Mouse (Mus musculus): ENCODE results near the gene Rnf11. TPM values are rescaled to one million over a fixed set of nuclear protein-coding genes. Genes with fewer than 3 reads are reported as not detected.

Gene Rnf11
- polyA plus RNA-seq, 1 experiment: 204 TPM

GRCm38 (mm10) chr4:109467687-109468086 lies 16.8 kb downstream of the Rnf11 start:
- Histone ChIP-seq H3K4me3 (ENCODE audit: insufficient read depth, low read depth, low read length) (no peak overlapping the region), H3K27ac (replicated peaks; ENCODE audit: low read depth, low read length) (no peak overlapping the region), H3K4me1 (ENCODE audit: control insufficient read depth, insufficient read depth, insufficient read length, low read length) (no peaks in the 10 kb centered on the region; the same call in none of the 2 replicates)

DNA sequence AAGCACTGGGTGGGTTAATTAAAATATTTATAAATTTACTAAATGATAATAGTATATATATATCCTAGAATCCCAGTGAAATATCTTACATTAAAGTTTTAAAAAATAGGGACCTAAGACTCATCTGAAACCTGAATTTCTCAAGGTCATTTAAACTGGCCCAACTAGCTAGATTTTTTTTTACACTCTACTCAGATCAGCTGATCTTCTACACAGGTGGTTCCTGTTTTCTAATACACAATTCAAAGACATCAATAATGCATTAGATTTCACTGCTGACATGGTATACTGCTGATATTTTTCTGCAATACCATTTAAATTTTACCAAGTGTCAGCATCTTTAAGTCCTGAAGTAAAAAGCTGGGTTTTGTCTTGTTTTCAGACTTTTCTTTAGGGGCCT lies 20.6 kb downstream of the Rnf11 start:
- H3K4me3 ChIP-seq (ENCODE audit: insufficient read depth, low read depth, low read length): no peak overlapping the region
- H3K27ac ChIP-seq (replicated peaks; ENCODE audit: low read depth, low read length): no peak overlapping the region
- H3K4me1 ChIP-seq (ENCODE audit: control insufficient read depth, insufficient read depth, insufficient read length, low read length): no peaks in the 10 kb centered on the region; the same call in 1 of the 2 replicates

DNA sequence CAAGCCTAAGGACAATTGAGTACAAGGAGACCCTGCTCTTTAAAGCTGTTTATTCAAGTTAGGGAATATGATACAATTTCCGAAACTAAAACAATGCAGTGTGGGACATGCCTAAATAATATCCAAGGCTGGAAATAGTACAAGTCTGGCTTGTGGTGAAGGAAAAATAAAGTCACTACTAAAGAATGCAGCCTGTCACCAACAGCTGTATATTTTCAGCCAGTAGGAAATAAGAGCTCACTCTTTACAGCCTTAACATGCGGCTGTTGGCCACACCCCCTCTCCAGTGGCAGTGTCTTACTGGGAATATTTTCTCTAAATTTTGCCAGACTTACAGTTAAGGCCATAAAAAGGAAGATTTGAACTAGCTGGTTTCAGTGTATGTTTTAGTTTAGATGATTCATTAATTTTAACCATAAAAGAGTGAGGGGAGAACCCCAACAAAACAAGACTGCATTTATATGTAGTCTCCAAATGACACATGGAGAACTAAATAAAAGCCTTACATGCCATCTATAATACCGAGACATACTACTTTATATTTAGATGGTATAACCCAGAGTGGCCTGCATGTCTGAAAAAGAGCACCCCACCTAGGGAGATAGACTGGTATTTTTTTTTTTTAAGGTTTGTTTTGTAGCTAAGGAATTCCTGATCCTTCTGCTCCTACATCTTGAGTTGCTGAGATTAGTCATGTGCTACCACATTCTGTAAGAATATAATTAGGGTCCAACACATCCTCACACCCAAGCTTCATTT lies 23.9 kb downstream of the Rnf11 start:
- Histone ChIP-seq H3K4me1 (ENCODE audit: control insufficient read depth, insufficient read depth, insufficient read length, low read length) (no peaks in the 10 kb centered on the region; the same call in 1 of the 2 replicates), H3K27ac (replicated peaks; ENCODE audit: low read depth, low read length) (peak overlapping the region; percentile 84), H3K4me3 (ENCODE audit: insufficient read depth, low read depth, low read length) (no peak overlapping the region)

GRCm38 (mm10) chr4:109456821-109457220 lies 27.7 kb downstream of the Rnf11 start:
- Histone ChIP-seq H3K27ac (replicated peaks; ENCODE audit: low read depth, low read length) (no peak overlapping the region), H3K4me1 (ENCODE audit: control insufficient read depth, insufficient read depth, insufficient read length, low read length) (no peaks in the 10 kb centered on the region; the same call in 1 of the 2 replicates), H3K4me3 (ENCODE audit: insufficient read depth, low read depth, low read length) (no peak overlapping the region)

DNA sequence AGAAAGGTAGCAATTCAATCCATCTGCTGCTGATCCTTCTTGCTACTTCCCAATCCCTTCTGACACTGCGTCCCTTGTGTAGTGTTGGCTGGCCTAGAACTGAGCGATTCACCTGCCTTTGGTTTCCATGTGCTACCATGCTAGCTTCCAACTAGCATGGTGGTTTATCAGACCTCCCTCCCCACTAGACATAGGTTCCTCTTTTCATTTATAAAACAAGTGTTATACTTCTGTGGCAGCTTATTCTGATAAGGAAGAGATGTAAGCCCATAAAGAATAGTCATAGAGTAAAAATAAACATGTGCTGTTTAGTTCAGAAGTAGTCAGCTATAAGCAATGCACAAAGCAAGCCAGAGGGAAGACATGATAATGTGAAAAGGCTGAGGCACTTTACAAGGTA lies 36.0 kb downstream of the Rnf11 start:
- H3K4me1 ChIP-seq (ENCODE audit: control insufficient read depth, insufficient read depth, insufficient read length, low read length): no peaks in the 10 kb centered on the region
- H3K4me3 ChIP-seq (ENCODE audit: insufficient read depth, low read depth, low read length): no peak overlapping the region
- no peak overlapping the region for H3K27ac ChIP-seq (replicated peaks; ENCODE audit: low read depth, low read length)

- no peak overlapping the region for H3K4me3 ChIP-seq (ENCODE audit: insufficient read depth, low read depth, low read length)
- no peak overlapping the region for H3K27ac ChIP-seq (replicated peaks; ENCODE audit: low read depth, low read length)
- H3K4me1 ChIP-seq (ENCODE audit: control insufficient read depth, insufficient read depth, insufficient read length, low read length): 0 out of 2 replicates have a peak, but pooled peaks cover 3% of the 10 kb centered on the region
Observed at GRCm38 (mm10) chr4:109445956-109446355, 38.6 kb downstream of the Rnf11 start.

- no peak overlapping the region for H3K4me3 ChIP-seq (ENCODE audit: insufficient read depth, low read depth, low read length)
- H3K27ac ChIP-seq (replicated peaks; ENCODE audit: low read depth, low read length): no peak overlapping the region
- H3K4me1 ChIP-seq (ENCODE audit: control insufficient read depth, insufficient read depth, insufficient read length, low read length): 0 out of 2 replicates have a peak, but pooled peaks cover 3% of the 10 kb centered on the region
Observed at GRCm38 (mm10) chr4:109445397-109445796, 39.1 kb downstream of the Rnf11 start.

- H3K4me3 ChIP-seq (ENCODE audit: insufficient read depth, low read depth, low read length): no peak overlapping the region
- H3K27ac ChIP-seq (replicated peaks; ENCODE audit: low read depth, low read length): no peak overlapping the region
- 0 out of 2 replicates have a peak, but pooled peaks cover 3% of the 10 kb centered on the region for H3K4me1 ChIP-seq (ENCODE audit: control insufficient read depth, insufficient read depth, insufficient read length, low read length)
Observed at GRCm38 (mm10) chr4:109444951-109445350, 39.6 kb downstream of the Rnf11 start.

DNA sequence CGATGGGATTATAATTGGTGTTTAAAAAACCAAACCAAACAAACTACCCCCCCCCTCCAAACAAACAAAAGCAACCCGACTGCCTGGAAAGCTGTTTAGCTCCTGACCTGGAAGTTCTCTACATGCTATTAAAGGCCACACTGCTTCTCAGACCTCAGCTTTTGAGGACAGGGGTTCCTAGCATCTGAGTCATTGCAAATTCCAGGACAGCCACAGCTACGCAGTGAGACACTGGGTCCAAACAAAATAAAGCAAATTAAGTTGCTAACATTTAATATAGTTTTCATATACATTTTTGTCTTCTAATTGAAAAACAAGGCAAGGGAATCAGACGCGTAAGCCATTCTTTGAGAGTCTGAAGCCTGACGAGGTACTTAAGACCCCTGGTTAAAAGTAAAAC lies 40.1 kb downstream of the Rnf11 start:
- no peak overlapping the region for H3K27ac ChIP-seq (replicated peaks; ENCODE audit: low read depth, low read length)
- H3K4me3 ChIP-seq (ENCODE audit: insufficient read depth, low read depth, low read length): no peak overlapping the region
- H3K4me1 ChIP-seq (ENCODE audit: control insufficient read depth, insufficient read depth, insufficient read length, low read length): 0 out of 2 replicates have a peak, but pooled peaks cover 3% of the 10 kb centered on the region

- no peak overlapping the region for H3K27ac ChIP-seq (replicated peaks; ENCODE audit: low read depth, low read length)
- 0 out of 2 replicates have a peak, but pooled peaks cover 3% of the 10 kb centered on the region for H3K4me1 ChIP-seq (ENCODE audit: control insufficient read depth, insufficient read depth, insufficient read length, low read length)
- H3K4me3 ChIP-seq (ENCODE audit: insufficient read depth, low read depth, low read length): no peak overlapping the region
Observed at GRCm38 (mm10) chr4:109442649-109443048, 41.9 kb downstream of the Rnf11 start.

GRCm38 (mm10) chr4:109442126-109442525 lies 42.4 kb downstream of the Rnf11 start:
- no peak overlapping the region for H3K4me3 ChIP-seq (ENCODE audit: insufficient read depth, low read depth, low read length)
- H3K4me1 ChIP-seq (ENCODE audit: control insufficient read depth, insufficient read depth, insufficient read length, low read length): 0 out of 2 replicates have a peak, but pooled peaks cover 3% of the 10 kb centered on the region
- H3K27ac ChIP-seq (replicated peaks; ENCODE audit: low read depth, low read length): no peak overlapping the region

GRCm38 (mm10) chr4:109441000-109441399 lies 43.5 kb downstream of the Rnf11 start:
- H3K4me1 ChIP-seq (ENCODE audit: control insufficient read depth, insufficient read depth, insufficient read length, low read length): 0 out of 2 replicates have a peak, but pooled peaks cover 3% of the 10 kb centered on the region
- no peak overlapping the region for H3K27ac ChIP-seq (replicated peaks; ENCODE audit: low read depth, low read length)
- H3K4me3 ChIP-seq (ENCODE audit: insufficient read depth, low read depth, low read length): no peak overlapping the region

DNA sequence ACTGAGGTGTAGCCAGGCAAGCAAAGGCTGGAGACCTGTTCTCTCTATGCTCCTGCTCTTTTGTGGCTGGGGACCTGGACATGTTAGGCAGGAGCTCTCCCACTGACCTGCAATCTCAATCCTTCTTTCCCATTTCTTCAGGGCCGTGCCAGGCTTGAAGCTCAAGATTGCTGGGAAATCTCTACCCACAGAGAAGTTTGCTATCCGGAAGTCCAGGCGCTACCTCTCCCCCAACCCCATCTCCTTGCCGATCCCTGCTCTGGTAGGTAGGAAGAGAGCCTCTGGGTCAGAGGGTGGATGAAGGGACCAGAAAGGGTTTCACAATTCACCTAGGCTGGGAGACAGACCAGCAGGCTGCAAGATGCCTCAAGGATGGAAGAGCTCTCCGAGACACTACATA lies 44.1 kb downstream of the Rnf11 start:
- H3K27ac ChIP-seq (replicated peaks; ENCODE audit: low read depth, low read length): no peak overlapping the region
- no peak overlapping the region for H3K4me3 ChIP-seq (ENCODE audit: insufficient read depth, low read depth, low read length)
- 0 out of 2 replicates have a peak, but pooled peaks cover 3% of the 10 kb centered on the region for H3K4me1 ChIP-seq (ENCODE audit: control insufficient read depth, insufficient read depth, insufficient read length, low read length)

DNA sequence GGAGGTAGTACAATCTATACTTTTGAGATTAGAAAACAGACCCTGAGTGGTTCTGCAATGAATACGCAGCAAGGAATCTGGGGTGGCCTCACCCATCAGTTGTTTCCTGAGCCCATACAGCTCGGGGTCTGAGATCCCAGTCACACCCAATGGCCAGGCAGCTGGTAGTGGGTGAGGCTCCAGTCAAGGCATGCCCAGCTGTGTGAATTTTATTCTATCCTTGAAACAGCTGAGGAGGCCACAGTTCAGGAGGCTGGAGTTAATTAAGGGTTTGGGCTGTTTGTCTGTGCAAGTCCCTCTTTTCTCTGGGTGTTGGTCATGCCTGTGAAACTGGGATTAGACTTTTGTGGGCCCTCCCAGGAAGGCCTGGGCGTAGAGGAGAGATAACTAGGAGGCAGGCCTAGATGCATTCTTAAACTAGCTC lies 44.7 kb downstream of the Rnf11 start:
- Histone ChIP-seq H3K4me3 (ENCODE audit: insufficient read depth, low read depth, low read length) (no peak overlapping the region), H3K27ac (replicated peaks; ENCODE audit: low read depth, low read length) (no peak overlapping the region), H3K4me1 (ENCODE audit: control insufficient read depth, insufficient read depth, insufficient read length, low read length) (0 out of 2 replicates have a peak, but pooled peaks cover 3% of the 10 kb centered on the region)

DNA sequence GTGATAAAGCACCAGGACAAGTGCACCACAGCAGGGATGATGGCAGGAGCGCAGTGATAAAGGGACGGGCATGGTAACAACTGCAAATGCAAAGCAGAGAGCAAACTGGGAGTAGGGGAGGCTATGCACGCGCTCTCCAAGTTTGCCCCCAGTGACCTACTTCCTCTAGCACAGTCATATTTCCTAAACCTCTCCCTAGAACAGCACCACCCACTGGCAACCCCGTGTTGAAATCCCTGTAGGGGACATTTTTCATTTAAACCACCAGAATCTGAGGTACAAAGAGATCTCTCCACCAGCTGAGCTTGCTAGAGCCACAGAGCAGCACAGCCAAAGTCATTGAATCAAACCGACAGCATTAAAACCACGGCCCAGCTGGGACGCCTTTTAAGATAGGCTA lies 45.4 kb downstream of the Rnf11 start:
- Histone ChIP-seq H3K4me1 (ENCODE audit: control insufficient read depth, insufficient read depth, insufficient read length, low read length) (0 out of 2 replicates have a peak, but pooled peaks cover 3% of the 10 kb centered on the region), H3K27ac (replicated peaks; ENCODE audit: low read depth, low read length) (no peak overlapping the region), H3K4me3 (ENCODE audit: insufficient read depth, low read depth, low read length) (no peak overlapping the region)
